Mouse (Mus musculus) lung, postnatal 4 days (tissue): ENCODE measurements around the gene Elmo3.

Source experiments
- DNase-seq, 2 experiments: peaks; one replicate each; pipeline ENCODE4 v3.0.0; 2021

Gene Elmo3

DNA sequence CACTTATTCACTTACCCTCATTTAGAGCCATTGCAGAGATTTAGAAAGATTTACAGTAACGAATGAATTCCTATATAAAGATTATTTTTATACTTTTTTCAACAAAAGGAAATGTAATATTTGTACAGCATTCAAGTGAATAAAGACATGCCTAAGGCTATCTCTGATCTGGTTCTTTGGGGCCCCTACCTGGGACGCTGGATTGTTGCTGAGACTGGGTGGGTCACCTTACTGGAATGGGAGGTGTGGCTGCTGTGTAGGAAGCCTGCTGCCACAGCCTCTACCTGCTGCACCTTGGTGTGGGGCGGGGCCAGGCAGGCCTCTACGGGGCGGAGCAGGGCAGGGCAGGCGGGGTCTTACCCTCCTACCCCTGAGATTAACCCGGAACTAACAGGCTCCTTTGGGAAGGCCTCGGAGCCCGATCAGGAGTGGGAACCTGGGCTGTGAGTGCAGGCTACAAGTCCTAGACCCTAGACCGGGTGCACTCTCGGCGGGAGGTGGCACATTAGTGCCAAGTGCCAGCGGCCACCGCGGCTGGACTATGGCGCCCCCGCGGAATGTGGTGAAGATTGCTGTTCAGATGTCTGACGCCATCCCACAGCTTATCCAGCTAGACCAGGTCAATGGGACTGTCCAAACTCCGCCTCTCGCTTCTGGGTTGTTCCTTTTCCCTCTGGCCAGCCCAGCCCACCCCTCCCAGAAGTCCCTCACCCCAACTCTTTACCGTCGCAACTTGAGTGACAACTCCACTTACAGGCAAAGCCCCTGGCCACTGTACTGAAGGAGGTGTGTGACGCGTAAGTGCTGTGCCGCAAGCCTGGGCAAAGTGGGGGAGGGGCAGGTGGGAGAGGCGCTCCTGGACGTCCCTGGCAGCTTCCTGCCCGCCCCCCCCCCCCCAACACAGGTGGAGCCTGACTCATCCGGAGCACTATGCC lies at the start of gene Elmo3:
Elmo3 (plus strand) TSS at position 391 of the 935 bp plus-strand sequence.
- DNase-seq = peak; percentile 81 to 91

DNA sequence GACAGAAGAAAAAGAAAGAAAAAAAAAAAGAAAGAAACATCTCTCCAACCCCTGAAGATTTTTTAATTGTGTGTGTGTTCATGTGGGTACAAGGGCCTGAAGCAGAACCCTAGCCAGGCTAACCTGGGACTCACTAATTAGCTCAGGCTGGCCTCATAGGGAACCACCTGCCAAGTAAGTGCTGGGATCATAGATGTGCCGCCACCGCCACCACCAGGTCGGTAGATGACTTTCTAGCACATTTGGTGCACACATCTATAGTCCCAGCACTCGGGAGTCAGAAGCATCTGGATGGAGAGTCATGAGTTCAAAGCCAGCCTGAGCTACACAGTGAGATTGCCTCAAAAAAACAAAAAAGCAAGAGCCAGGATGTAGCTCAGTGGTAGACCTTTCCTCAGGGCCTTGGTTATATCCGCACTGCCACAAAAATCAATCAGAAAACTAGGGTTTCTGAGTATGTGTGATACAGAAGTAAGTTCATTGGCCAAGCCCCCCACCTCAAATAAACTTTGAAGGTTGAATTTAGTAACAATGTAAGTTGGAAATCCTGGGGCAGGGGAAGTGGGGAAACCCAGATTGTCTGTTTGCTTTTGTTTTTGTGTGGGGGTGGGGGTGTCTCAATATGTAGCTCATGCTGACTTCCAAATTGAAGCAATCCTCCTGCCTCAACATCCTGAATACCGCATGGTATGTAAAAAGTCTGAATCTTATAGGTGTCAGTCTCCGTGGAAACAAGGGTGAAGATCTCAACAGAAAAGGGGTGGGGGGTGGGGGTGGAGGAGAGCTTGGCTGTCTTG lies 47.9 kb upstream of the Elmo3 start:
- DNase-seq = no peak

DNA sequence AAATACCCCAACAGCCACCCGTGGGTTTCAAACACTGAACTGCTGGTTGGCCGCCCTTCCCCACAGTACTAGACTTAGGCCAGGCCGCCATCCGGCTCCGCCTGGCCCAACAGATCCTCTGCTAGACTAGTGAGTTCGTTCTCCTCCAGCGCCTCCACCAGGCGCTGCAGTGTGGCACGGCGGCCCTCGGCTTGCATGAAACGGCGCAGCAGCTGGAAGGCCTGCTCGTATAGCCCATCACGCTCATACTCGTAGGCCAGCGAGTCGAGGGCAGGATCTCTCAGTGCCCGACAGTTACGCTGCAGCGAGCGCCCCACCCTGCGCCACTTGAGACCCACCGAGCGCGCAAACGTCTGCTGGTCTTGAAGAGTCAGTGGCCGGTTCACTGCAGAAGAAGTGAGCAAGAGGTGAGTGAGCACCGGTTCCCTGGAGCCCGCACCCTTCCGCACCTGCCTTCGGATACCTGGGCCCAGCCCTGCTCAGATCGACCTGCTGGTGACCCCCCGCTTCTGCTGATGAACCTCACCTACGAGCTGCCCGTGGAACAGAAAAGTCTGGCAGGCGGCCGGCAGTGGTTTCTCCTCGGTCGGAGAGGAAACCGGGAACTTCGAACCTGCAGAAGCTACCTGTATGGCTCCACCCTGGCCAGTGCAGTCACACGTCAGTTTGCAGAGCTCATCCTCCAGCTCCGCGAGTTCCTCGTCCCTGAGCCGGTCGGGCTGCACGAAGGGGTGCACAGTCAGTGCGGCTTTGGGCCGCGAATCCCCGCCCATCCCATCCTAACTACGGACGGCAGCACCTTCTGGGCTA lies 46.3 kb upstream of the Elmo3 start:
- peak; percentile 53 to 73 for DNase-seq

DNA sequence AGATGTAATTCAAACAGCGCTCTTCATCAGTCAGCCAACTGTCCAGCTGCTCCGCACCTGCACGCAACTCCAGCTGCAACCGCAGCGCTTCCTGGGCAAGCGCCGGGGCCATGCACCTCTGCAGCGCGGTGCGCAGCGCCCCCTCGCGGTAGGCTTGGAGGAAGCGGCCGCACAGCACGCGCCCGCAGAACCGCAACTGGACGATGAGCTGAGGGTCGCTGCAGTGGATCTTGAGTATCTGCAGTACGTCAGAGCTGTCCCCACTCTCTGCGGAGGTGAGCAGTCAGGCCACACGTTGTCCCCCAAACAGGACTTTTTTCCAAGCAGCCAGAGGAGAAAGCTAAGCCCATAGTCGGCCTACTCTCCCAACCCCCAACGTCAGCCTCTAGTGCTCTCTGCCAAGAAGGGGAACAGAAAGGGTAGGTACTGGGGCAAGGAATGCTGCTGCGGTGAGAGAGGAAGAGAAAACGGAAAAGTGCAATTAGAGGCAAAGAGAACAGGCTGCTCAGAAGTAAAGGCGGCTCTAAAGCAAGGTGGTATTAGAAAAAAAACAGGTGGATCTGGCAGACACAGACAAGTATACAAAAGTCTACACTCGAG lies 45.6 kb upstream of the Elmo3 start:
- DNase-seq = peak; percentile 86 to 87

DNA sequence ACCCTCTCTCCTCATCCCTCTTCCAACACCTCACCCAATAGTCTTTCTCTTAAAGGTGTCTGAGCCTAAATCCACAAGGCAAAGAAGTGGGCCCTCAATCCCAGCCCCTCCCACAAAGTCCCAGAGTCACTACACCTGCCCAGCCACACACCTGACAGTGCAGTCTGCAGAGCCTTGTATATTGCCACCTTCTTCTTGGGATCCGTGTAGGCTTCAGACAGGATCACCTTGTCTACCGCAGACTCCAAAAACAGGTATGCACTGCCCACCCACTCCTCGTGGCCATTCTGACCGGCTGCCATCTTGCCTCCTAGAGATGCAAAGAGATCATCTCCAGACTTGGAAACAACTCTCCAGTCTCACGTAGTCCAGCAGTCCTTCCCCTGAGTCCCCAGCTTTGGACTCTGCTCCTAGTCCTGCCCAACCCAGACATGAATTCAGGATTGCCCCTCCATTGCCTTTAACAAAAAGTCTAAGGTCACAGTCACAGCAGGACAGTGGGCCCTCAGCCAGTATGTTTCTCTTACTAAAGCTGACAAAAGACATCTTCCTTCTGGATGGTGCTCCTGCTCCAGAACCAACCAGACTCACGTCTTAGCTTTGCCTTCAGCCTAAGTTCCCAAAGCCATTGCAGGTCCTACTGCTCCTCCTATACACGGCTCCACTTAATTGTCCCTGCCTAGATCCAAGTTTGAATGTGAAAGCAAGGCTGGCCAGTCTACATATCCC lies 44.9 kb upstream of the Elmo3 start:
- peak in 1 of 2 experiments; percentile 61 for DNase-seq

DNA sequence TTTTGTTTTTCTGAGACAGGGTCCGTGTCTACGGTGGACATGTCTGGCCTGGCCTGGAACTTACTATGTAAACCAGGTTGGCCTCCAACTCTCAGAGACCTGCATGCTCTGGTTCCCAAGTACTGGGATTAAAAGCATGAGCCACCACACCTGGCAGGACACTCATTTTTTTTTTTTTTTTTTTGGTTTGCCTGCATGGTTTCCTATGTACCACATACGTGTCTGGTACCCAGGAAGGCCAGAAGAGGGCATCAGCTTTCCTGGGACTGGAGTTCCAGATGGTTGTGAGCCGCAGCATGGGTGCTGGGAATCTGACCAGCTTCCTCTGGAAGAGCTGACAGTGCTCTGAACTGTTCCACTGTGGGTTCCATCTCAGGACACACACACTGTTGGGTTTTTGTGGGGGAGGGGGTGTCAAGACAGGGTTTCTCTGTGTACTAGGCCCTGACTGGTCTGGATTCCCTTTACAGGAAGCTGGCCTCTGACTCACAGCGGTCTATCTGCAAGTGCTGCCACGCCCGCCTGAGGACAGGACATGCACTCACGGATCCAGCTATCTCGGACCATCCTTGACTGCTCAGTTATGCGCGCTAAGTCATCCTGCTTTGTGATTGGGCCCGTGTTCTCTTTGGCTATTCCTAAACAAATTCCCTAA lies 43.9 kb upstream of the Elmo3 start:
- no peak for DNase-seq

DNA sequence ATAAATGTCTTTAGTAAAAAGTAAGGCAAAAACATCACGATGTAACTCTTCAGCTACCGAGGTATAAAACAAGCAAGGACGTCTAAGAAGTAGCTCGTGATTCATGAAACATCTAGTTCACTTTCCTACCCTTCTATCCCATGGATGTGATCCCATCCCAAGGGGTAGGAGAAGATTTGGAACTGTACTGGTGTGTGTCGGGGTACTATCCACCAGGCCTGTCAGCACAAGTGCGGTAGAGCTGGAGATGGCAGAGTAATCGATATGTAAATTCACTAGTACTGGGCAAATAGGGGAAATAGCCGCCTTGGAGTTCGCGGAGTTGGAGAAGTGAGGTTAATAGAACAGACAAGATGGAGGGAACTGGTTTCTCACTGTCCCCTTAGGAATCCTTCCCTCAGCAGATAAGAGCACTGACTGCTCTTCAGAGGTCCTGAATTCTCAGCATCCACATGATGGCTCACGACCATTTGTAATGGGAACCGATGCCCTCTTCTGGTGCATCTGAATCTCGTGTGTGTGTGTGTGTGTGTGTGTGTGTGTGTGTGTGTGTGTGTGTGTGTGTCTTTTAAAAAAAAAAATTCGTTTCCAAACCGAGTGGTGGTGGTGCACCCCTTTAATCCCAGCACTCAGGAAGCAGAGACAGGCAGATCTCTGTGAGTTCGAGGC lies 42.0 kb upstream of the Elmo3 start:
- DNase-seq = no peak

DNA sequence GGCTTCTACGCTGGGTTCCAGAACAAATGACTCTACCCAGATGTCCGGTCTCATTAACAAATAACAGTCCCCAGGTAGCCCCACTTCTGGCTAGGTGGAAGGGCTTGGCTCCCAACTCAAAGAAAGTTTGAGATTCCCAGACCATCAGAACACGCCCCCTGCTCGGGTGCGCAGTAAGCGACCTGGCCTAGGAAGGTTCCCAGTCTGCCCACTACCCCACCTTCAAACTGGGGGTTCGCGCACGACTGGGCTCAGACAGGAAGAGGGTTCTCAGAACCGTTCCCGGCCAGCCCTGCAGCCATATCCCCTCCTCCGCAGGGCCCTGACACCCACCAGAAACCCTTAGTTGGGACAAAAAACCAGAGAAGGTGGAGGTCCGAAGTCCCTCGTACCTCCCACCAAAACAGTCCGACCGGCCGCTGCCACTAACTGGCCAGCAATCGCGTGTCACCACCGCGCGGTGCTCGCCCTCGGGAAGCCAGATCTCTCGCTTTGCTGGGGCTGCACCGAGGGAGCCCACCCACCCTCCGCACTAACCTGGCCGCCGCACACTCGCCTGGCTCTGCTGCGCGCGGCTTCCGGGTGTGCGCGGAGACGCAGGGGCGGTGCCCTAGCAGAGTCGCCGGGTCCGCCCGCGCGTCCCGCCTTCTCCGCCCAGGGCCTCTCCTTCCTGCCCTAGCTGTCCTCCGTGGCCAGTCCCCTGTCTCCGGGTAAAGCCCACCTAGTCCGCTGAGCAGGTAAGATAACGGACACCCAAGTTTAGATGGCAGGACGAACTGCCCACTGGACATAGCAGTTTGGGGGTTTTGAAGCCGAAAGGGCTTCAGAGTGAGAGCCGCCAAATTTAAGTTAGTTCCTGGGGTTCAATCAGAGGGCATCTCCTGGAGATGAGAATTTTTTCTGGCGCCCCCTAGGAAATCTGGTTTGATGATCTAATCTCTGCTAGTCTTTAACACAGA lies 41.1 kb upstream of the Elmo3 start, which contains the start of the genes Tradd and Fbxl8:
Tradd (minus strand) TSS at position 586 of the 959 bp plus-strand sequence.
Fbxl8 (plus strand) TSS at position 625 of the 959 bp plus-strand sequence.
- DNase-seq = peak; percentile 84 to 88

DNA sequence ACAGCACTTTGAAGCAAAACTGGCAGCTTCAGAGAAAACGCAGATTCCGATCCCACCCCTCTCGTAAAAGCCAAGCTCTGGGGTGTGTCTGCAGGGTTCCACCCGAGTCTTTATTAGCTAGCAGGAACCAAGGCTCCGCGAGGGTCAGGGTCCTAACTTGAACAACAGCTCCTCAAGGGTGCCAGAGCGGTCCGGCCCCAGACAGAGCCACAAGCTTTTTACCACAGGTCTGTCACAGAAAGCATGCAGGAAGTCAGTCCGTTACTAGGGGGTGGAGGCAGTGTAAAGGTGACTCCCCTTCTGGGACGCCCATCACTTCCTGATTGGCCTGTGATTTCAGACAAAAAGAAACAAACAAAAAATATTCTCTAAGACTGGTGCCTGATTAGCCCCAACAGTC lies 40.3 kb upstream of the Elmo3 start:
- peak; percentile 44 to 50 for DNase-seq

DNA sequence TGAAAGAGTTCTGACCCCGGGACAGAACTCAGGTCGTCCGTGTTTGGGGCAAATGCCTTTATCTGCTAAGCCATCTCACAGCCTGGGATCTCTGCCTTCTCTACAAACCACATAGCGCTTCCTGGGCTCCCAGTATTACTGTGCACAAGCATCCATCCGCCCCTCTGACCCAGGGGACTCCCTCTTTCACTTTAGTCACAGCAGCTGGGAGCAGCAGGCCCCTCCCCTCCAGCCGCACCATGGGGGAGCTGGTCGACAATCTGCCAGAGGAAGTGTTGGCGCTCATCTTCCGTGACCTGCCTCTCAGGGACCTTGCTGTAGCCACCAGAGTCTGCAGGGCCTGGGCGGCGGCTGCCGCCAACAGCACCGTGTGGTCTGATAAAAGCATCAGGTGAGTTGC lies 38.6 kb upstream of the Elmo3 start:
- DNase-seq = peak in 1 of 2 experiments; percentile 39

DNA sequence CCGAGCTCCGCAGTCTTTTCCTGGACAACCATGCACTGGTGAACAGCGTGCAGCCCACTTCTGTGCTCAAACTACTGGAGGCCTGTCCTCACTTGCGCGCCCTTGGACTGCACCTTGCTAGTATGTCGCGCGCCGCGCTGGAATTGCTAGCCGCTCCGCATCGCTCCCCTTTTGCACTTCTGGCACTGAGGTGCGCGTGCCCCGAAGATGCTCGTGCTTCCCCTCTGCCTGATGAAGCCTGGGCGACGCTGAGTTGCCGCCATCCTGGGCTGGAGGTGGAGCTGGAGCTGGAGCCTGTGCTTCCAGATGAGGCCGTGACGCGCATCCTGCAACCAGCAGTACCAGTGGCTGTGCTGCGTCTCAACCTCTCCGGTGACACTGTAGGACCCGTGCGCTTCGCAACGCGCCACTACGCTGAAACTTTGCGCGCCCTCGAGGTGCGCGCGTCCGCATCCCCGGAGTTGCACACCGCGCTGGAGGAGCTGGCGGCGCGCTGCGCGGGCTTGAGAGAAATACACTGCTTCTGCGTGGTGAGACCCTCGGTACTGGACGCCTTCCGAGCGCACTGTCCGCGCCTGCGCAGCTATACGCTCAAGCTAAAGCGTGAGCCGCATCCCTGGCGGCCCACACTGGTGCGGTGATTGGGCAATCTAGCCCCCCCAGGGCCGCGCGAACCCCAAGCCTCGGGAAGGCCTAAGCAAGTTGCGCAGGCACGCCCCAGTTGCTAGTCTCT lies 36.9 kb upstream of the Elmo3 start:
- DNase-seq = peak; percentile 56 to 76

DNA sequence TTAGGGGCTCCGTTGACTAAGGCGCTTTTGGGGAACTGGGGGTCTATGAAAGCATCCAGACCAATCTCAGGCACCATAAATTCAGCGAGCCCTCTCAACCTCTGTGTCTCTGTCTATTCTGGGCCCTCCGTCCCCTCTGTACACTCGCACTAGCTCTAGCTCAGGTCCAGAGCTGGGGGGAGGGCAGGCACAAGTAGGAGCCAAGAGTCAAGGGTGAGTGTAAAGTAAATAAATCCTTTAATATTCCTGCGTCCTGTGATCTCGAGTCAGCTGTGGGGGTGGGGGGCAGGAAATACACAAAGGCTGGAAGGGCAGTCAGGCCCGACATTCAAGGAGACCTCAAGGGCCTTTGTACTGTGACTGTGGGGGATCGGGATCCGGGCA lies 36.3 kb upstream of the Elmo3 start:
- peak; percentile 57 to 80 for DNase-seq

DNA sequence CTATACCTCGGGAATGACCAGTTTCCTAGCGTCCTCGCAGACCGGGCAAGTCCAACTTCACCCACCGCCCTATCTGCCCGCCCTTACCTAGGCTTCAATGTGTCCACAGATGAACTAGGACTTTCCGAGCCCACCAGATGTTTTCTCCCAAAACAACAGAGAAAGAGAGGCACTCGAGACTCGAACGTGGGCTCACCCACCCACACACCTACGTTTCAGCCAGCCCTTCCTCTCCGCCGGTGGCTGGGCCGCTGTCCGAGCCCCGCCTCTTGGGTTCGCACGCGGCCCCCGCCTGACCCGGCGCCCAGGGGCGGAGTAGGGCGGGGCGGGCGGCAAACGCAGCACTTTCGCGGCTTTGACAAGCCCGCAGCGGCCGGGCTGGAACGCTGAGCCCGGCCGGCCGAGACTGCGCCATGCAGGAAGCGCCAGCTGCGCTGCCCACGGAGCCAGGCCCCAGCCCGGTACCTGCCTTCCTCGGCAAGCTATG lies 35.9 kb upstream of the Elmo3 start, which contains the start of gene Hsf4:
Hsf4 (plus strand) TSS at position 341 of the 487 bp plus-strand sequence.
- DNase-seq = peak; percentile 77 to 88

DNA sequence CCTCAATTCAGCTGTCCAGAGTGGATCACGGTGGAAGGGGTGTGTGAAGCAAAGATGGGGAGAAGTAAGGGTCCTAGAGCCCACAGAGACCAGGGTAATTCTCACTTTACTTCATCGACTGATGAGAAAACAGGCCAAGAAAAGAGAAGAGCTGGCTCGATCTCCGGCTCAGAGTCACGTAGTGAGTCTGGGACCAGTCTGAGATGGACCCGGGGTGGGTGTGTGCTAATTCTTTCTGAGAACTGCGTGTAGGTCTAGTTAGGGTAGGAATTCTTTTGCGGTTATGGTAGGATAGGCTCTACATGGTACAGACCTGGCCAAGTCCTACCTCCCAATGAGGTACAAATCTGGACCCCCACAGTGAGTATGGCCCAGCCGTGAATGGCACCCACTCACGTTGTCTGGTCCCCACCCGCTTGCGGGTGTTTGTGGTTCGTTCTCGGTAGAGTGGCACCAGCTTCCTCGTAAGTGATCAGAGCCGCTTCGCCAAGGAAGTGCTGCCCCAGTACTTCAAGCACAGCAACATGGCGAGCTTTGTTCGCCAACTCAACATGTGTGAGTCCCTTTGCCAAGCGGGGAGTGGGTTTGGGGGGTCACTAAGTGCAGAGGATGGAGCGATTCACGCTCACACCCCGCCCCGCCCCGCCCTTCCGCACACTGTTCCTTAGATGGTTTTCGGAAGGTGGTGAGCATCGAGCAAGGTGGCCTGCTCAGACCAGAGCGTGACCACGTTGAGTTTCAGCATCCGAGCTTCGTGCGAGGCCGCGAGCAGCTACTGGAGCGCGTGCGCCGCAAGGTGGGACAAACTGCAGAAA lies 35.1 kb upstream of the Elmo3 start:
- DNase-seq = peak in 1 of 2 experiments; percentile 24

DNA sequence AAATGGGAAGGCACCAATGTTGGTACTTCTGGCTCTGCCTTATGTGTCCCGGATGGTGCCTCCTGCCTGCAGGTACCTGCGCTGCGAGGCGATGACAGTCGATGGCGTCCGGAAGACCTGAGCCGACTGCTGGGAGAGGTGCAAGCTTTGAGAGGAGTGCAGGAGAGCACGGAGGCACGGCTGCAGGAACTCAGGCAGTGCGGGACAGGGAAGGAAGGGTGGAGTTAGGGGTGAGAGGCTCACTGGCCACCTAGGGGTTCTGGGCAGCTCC lies 34.5 kb upstream of the Elmo3 start:
- DNase-seq = peak in 1 of 2 experiments; percentile 27

DNA sequence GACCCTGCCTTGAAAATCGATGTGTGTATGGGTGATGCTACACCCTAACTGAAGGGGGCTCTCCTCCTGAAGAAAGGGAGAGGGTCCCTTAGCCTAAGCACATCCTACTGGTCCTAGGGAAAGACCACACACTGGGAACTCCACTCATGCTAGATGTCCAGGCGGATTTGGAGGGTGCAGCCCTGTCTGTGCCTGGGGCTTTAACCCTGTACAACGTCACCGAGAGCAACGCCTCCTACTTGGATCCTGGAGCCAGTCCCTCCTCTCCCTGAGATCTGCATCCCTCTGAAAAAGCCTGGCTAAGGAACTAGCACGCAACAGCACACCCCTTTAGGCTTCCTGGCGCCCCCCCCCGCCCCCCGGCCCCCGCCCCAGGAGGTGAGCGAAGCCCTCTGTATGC lies 30.0 kb upstream of the Elmo3 start:
- peak in 1 of 2 experiments; percentile 20 for DNase-seq

DNA sequence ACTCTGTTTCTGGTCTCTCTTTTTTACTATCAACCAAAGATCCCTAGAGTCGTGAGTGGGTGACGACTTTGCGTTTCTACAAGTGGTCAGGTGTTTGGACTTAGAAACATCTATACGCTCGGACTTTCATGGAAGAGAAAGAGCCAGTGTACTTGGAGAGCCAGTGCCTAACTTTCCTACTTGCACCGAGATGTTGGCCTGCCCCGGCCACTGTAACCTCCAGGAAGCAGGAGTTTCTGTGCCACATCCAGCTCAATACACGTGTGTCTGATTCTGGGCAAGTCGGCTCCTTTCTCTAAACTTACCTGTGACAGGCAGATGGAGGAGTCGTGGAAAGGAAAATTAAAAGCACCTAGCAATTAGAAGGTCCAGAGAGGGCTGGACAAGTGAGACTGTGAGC lies 29.6 kb upstream of the Elmo3 start, which contains the start of gene Nol3:
Nol3 (plus strand) TSS at position 301 of the 400 bp plus-strand sequence.
- DNase-seq = no peak
